Mouse (Mus musculus) megakaryocyte-erythroid progenitor cell, adult 5 weeks (primary cell): ENCODE data around the gene Prl3b1. TPM values are rescaled to one million over a fixed set of nuclear protein-coding genes. Genes with fewer than 3 reads are reported as not detected.

Experiments
- polyA plus RNA-seq: library from polyadenylated mRNA; stranded (reverse); fragments of >175 nt; gene quantifications from 2 replicates; pipeline ENCODE4 v1.2.3, GENCODE M21; 2012

Prl3b1 gene
- not detected in 2 replicates for polyA plus RNA-seq

GRCm38 (mm10) chr13:27241547-27241946 is at the start of gene Prl3b1:
TSS of gene Prl3b1 (plus strand) at chr13:27241847.

GRCm38 (mm10) chr13:27196359-27196758 is 45.3 kb upstream of the Prl3b1 start, which contains the start of gene Prl3c1:
TSS of gene Prl3c1 (plus strand) at chr13:27196659.

GRCm38 (mm10) chr13:27259136-27259535 is 17.5 kb downstream of the Prl3b1 start, which contains the start of gene Prl3a1:
TSS of gene Prl3a1 (plus strand) at chr13:27259436.

Other genes with a start within 250 kb of the Prl3b1 start
- not detected in 2 replicates for gene Prl, start 184.3 kb upstream of the Prl3b1 start, polyA plus RNA-seq
- not detected in 2 replicates for gene Prl3d1, start 147.7 kb upstream of the Prl3b1 start, polyA plus RNA-seq
- gene Prl3d2, start 120.1 kb upstream of the Prl3b1 start, polyA plus RNA-seq: not detected in 2 replicates
- gene Prl3d3, start 85.1 kb upstream of the Prl3b1 start, polyA plus RNA-seq: not detected in 2 replicates
- gene Prl3c1, start 45.2 kb upstream of the Prl3b1 start, polyA plus RNA-seq: not detected in 2 replicates
- not detected in 2 replicates for gene Prl3a1, start 17.6 kb downstream of the Prl3b1 start, polyA plus RNA-seq
- gene Prl6a1, start 70.8 kb downstream of the Prl3b1 start, polyA plus RNA-seq: not detected in 2 replicates
- not detected in 2 replicates for gene Prl8a2, start 103.8 kb downstream of the Prl3b1 start, polyA plus RNA-seq
- gene Prl2b1, start 149.0 kb downstream of the Prl3b1 start, polyA plus RNA-seq: not detected in 2 replicates
- gene Prl8a6, start 196.8 kb downstream of the Prl3b1 start, polyA plus RNA-seq: not detected in 2 replicates